Mouse (Mus musculus) thymus, postnatal 0 days (tissue): Measurements from ENCODE around the gene Fancl. TPM values are rescaled to one million over a fixed set of nuclear protein-coding genes. Genes with fewer than 3 reads are reported as not detected.
A peak's percentile ranks its signal among the peaks of the same experiment; 100 is the strongest.
"Not testable (repeated sequence)": the region's sequence is repeated elsewhere in the genome, so short reads cannot be mapped to it uniquely, and the experiment has no call there.

ENCODE experiments used
- DNase-seq: peaks from one replicate; pipeline ENCODE4 v3.0.0-alpha.2; 2015; ENCODE audit warnings: low spot score
- polyA plus RNA-seq: library from polyadenylated mRNA; unstranded; fragments of >200 nt; fragmentation: Nextera tagmentation; extraction: Ambion mirVana; gene quantifications from 2 replicates; pipeline ENCODE4 v1.2.1, GENCODE M21; 2015

Fancl gene
- 31.9 and 32.6 TPM in 2 replicates for polyA plus RNA-seq

DNA sequence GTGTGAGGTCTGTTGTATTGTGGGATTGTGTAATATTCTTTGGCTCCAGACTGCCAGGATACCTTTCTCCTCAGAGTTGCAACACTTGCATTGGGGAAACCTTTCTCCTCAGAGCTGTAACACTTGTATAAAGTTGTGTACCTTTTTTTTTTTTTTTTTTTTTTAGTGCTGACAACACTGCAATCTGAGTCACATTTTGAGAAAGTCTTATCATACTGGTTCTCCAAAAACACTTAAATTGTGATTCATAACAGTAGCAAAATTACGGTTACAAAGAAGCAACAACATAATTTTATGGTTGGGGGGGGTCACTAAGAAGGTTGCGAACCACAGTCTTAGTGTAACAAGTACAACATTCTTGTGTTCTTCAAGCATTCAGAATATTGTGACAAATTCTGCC lies at the start of gene Fancl:
Fancl (plus strand) TSS at position 165 of the 400 bp plus-strand sequence.
- DNase-seq = no peak

DNA sequence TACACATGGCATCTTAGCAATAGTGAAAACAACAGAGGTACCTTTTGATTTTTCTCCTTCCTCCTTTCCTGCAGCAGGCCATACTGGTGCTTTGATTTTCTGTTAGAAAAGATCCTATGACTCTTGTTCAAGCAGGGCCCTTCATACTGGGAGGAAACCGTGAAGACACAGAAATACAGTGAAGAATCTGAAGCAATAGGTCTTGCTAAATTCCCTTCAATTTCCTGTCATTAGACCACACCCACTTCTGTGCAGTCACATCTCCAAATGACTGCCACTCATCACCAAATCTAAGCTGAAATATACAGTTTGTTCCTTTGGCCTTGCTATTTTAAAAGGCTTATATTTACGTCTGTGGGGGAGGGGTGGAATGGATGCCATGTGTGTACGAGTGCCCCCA lies 49.1 kb upstream of the Fancl start:
- DNase-seq = no peak

DNA sequence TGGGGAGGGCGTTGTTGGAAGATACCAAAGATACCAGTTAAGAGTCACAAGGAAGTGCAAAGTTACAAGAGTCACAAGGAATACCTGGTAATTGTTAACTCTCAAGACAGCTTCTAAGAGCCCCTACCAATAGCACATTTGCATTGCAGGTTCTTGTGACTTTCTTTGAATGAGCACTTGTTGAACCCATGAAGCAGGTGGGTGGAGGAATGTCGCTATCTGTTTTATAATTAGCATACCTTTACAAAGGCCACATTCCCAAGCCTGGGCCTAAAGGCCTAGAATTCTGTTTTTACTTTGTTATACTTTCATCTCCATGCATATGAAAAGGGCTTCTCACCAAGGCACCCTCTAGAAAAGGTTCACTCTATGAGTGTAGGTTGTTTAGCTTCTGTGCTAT lies 15.8 kb upstream of the Fancl start:
- not testable (repeated sequence) for DNase-seq

DNA sequence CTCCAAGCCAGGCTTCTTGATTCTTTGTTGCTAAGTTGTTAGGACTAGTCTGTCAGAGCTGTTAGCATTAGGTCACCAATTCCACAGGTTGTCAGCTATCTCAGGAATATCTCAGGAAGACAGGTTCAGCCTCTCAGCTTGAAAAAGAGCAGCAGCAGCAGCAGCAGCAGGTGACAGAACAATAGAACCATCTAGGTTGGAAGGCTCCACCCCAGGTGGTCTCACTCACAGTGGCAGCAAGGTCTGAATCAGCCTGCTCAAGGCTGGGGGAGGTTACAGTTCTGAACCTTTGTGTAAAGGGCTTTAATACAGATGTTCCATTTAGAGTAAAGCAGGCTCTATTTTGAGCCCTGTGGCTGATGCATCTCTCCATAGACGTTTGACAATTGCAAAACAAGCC lies 14.0 kb upstream of the Fancl start:
- not testable (repeated sequence) for DNase-seq

DNA sequence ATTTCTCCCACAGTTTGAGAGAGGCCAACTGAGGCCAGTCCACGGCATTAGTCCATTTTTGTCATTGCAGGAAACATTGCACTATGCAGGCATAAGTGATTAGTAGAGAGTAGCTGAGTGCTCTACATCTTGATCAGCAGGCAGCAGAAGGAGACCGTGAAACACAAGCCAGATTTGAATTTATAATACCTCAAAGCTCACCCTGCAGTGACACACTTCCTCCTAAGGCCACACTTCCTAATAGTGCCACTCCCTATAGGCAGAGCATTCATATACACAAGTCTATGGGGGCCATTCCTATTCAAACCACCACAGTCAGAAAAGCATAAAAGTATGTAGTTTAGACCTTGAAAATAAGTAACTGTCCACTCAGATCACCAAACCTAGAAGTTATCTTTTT lies 11.8 kb upstream of the Fancl start:
- no peak for DNase-seq

DNA sequence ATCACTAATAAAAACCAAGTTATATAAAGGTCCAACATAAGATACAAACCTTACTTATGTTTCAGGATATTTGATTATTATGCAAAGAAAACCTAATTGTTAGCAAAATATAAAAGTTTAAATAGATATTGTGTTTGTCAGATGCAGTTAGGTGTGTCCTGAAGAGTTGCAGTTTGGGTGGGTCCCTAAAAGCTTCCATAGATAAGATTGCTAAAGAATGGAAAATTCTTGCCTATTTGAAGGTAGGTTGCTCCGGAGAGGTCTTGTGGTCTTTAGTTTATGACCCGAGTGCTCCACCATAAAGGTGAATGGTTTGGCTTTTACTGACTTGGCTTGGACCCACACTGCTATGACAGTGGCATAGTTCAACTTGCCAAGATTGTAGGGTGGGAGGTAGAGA lies 7.9 kb upstream of the Fancl start:
- DNase-seq = no peak

DNA sequence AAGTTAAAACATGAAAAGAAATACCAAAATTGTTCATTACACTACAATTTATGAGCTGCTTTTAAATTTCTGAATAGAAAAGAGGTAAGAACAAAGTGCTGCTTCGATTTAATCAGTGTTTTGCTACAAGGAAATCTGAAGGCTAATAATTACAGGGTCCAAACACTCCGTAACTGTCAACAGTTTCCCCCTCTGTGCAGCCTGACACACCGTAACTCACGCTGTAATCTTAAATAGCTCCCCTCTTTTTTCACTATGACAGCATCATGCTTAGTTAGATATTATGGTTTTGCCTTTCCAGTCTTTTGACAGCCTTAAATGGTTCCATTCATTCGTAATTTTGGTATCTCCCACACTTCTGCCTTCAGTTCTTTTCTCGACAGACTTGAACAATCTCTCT lies 4.4 kb upstream of the Fancl start:
- DNase-seq = no peak

DNA sequence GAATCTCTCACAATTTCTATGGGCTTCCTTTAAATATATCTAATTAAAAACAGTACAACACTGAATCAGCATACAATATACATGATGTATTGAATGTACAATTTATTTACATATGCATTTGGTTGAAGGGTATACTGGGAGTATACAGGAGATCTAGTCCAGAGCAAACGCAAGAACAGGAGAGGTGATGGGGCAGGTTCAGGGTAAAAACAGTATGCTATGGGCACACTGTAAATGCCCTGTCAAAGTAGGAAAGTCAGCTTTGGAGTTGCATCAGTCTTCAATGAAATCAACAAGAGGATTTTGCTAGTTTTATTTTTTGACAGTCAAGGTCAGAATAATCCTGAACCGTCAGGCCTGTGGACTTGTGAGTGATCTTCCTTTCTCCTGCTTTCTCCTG lies 743 bp downstream of the Fancl start:
- no peak for DNase-seq

DNA sequence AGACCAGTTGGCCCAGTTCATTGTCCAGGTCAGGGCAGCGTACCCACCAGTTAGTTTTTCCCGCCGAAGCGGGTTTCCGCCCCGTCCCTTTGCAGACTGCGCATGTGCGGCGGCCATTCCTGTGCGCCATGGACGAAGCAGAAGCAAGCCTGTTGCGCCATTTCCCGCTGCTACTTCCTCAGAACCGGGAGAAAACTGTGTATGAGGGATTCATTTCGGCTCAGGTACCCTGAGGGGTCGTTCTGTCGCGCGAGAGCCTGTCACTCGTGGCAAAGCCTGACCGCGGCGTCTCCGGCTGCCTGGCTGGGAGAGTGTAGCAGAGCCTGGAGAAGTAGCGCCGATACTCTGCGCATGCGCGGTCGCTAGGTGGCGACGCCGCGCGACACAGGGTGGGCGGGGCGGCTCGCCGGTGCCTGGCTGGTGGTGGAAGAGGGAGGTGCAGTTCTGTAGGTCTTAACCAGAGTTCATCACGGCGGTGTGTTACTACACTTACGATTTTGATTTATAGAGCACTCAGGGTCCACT lies 1.2 kb downstream of the Fancl start:
- peak; percentile 94 for DNase-seq

DNA sequence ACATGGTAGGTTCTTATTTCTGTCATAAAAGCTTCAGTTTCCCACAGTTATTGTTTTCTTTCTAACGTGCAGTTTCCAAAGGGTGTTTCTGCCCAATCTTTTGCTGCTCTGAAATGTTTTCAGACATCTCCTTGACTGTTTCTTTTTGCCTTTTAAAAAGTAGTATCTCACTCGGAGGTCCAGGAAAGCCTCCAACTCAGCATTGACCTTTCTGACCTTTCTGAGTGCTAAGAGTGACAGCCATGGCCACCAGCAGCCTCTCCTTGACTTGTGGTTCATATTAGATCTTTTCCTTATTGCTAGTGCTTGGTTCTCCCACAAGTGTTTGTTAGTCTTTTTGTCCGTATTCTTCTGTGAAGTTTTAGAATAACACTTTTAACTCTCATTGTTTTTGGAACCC lies 9.6 kb downstream of the Fancl start:
- no peak for DNase-seq

DNA sequence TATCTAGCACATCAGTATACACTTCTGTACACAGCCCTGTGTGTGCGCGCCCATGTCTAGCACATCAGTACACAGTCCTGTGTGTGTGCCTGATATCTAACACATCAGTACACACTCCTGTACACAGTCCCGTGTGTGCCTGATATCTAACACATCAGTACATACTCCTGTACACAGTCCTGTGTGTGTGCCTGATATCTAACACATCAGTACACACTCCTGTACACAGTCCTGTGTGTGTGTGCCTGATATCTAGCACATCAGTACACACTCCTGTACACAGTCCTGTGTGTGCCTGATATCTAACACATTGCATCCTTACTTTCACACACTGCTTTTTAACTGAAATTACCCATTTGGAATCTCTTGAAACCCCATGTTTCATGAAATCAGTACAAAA lies 27.0 kb downstream of the Fancl start:
- no peak for DNase-seq

DNA sequence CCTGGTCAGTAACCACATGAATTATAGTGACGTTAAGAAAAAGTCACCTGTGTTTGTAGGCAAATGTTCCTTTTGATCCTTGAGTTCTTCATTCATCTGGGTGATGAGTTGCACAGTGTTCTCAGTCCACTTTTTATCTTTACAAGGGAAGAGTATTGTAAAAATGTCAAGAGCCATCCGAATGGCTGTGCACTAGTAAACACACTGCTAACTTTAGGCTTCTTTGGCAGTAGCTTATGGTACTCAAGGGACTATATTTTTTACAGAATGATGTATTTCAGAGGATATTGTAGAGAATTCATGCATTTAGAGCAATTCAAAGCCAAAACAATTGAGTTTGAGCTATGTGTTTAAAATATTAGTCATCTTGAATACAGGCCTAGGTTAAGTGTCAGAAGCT lies 35.5 kb downstream of the Fancl start:
- DNase-seq = no peak

DNA sequence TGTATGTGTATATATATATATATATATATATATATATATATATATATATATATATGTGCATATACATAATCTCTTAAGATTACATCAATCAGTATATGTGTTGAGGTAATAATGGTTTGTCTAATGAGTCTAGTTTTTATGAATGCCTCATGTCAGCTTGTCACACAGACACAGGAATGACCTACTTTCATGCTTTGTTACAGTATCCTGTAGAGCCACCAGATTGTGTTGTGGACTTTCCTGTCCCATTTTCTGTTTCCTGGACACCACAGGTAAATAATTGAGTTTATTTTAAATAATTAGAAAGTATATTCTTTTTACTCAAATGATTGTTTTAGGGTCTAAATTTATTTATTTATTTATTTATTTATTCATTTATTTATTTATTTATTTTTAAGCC lies 48.3 kb downstream of the Fancl start:
- no peak for DNase-seq

DNA sequence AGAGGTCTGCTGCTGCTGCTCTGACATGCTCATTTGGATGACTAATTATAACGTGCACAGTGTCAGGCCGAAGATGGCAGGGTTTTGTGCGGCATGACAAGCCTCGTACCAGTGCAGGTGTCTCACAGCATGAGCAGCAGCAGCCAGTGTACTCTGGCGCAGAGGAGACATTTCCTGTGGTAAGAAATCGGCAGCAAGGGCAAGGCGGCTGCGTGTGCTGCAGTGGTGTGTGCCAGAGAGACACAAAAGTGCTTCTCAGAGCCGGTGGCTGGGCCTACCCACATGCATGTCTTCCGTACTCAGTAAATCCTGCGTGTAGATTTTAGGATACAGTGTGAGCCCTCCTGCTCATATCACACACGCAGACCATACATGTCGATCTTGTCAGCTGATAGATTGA lies 51.9 kb downstream of the Fancl start:
- DNase-seq = peak; percentile 51

DNA sequence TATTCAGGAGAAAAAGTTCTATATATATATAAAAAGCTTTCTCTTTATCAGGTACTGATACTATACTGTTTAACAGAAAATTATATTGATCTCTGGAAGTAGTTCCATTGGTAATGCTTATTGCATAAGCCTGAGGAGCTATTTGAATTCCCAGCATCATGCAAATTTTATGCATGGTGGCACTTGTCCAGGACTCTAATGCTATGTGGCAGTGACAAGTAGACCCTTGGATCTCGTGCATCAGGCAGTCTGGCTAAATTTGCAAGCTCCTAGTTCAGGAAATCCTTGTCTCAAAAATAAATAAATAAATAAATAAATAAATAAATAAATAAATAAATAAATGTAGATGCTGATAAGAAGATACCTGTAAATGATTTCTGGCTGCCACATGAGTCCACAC lies 55.2 kb downstream of the Fancl start:
- DNase-seq = no peak

DNA sequence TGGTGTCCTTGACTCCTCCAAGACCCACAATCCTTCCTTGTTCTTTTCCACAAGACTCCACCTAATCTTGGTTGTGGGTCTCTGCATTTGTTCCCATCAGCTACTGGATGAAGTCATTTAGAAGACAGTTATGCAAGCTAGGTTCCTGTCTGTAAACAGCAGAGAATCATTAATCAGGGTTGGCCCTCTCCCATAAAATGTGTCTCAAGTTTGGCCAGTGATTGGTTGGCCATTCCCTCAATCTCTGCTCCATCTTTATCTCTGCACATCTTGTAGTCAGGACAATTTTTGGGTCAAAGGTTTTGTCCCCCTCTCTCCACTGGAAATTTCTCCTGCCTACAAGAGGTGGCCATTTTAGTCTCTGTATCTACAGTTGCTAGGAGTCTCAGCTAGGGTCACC lies 58.4 kb downstream of the Fancl start:
- no peak for DNase-seq

DNA sequence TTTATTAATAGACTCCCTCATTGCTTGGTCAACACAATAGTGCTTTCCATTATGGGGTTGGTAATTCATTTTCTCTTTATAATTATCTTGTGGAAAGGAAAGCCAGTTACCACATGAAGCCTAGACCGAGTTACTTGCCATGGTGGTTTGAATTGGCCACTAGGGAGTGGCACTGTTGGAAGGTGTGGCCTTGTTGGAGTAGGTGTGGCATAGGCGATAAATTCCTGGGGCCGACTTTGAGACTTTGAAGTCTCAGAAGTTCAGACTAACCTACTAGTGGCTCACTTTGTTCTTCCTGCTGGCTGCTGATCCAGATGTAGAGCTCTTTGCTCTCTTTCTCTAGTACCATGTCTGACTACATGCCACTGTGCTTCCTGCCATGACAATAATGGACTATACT lies 63.9 kb downstream of the Fancl start:
- DNase-seq = no peak

DNA sequence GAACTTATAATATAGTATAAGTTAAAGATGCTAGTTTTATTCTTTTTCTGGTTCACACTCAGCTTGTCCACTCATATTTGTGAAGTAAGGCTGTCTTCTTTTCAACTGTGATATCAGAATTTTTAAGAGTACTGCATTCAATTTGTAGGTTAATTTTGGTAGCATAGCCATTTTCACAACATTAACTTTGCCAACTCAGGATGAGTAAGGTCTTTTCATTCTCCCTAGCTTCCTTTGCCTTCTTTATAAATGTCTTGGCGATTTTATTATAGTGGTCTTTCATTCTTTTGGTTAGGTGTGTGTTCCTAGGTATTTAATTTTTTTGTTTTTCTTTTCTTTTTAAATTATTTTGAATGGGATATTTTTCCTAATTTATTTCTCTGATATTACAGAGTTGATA lies 64.7 kb downstream of the Fancl start:
- DNase-seq = no peak

DNA sequence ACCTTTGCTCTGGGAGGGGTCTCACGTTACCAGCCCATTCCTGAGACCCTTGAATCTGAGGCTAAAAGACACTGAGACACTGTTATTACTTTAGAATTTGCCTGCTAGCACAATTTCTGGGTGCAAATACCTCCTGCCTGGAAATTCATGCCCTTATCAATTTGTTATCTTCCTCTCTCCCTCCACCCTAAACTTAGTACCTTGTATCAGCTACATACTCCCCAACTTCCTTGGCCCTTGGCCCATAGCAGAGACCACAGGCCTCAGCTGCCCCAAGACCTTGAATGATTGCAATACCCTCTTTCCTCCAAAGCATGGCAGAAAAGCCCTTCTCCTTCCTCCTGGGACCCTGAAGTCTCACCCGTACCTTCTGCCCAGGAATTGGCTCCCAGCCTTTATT lies 65.3 kb downstream of the Fancl start:
- DNase-seq = no peak

DNA sequence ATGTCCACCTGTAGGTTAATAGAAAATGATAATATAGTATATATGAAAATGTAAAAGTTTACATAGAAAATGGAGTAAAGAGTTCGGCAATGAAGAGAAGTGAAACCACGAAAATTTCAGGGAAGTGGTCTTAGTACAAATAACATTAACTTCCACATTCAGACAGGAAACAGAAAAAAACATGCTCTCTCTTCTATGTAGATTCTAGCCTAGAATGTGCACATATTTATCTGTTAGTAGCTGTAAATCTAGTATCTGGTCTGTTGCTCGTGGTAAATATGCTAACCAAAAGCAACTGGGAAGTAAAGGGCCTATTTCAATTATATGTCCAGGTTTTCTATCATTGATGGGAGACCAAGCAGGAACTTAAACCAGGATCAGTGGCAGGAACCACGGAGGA lies 66.8 kb downstream of the Fancl start:
- DNase-seq = no peak

DNA sequence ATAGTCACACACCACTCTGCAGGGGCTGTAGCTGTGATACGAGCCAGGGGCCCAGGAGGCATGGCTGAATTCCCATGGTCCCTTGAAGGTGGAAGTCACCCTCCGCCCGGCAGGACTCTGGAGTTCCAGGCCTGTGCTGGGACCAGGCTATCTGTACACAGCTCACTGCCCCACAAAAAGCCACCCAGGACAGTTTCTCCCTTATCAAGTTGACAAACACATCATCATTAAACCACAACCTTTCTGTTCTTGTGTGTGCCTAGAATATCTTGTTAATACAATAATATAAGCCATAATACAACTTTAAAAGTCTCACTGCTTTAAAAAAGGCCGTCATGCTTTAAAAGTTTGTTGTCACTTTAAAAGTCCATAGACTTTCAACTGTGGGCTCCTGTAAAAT lies 68.1 kb downstream of the Fancl start:
- no peak for DNase-seq

DNA sequence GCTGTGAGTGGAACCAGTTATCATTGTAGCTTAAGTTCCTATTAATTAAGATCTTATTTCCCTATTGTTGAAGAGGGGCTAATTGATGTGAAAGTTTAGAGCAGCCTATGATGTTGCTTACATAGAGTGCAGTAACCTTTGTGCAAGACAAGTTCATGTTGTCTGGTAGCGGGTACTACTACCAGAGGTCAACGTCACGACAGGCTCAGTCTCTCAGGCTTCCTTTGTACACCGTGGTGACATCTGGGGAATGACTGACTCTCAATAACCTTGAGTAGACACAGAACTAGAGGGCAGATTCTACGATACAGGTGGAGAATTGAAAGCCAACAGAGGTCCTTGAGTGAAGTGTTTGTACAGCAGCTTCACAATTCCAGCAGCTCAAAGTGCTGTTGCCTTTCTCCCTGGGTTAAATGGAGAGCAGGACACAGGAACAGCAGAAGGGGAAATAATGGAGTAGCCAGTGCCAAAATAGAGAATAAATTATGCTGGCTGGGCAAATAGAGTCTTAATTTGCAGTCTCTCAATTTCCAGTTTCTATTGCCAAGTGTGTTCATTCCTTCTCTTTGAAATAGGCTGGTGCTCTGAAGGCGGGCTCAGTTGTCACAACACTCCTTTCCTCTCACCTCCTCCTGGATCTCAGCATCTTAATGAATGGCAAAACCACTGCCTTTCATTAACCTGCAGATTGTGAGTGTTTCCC lies 91.3 kb downstream of the Fancl start:
- no peak for DNase-seq

DNA sequence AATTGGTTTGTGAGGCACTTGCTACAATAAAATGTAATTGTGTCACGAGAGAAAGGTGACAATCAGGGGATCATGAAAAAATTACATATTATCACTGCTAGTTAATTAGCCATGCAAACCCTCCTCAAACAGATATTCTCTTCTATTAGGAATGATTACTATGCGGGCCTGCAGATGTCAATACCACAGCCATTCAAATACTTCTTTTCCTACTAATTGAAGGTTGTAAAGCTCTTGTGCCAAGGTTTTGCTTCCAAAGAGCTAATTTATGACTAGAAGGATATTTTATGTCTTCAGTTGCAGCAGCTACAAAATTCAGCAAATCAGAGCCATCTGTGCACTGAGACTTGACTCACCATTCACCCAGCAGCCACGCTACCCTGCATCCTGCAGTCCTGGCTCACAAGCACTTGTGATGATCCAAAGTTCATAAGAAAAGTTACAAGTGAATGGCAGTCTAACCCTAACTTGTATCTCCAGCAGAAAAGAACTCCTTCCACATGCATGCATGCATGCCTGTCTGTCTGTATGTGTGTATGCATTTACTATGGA lies 95.8 kb downstream of the Fancl start:
- no peak for DNase-seq
